Mouse (Mus musculus) natural killer cell, adult 2 months (primary cell): ENCODE results near the gene Gm11020.

ENCODE experiments used
- DNase-seq, 2 experiments: peaks; one replicate each; pipeline ENCODE4 v3.0.0; 2022; ENCODE audit warnings: low spot score in 2 of 2

Gene Gm11020

GRCm38 (mm10) chr8:104342426-104342825 lies 21.1 kb downstream of the Gm11020 start:
- no peak for DNase-seq

- DNase-seq: peak; percentile 69 to 77
Measured at GRCm38 (mm10) chr8:104343957-104344356, 22.6 kb downstream of the Gm11020 start.

GRCm38 (mm10) chr8:104344622-104345021 lies 23.3 kb downstream of the Gm11020 start:
- no peak for DNase-seq

GRCm38 (mm10) chr8:104346706-104347105 lies 25.3 kb downstream of the Gm11020 start:
- no peak for DNase-seq

- DNase-seq: no peak
Measured at GRCm38 (mm10) chr8:104348971-104349370, 27.6 kb downstream of the Gm11020 start.

GRCm38 (mm10) chr8:104350047-104350446 lies 28.7 kb downstream of the Gm11020 start:
- no peak for DNase-seq

- DNase-seq: no peak
Measured at GRCm38 (mm10) chr8:104353186-104353585, 31.8 kb downstream of the Gm11020 start.

- DNase-seq: no peak
Measured at GRCm38 (mm10) chr8:104354504-104354903, 33.1 kb downstream of the Gm11020 start.

GRCm38 (mm10) chr8:104358637-104359036 lies 37.3 kb downstream of the Gm11020 start:
- no peak for DNase-seq

GRCm38 (mm10) chr8:104359778-104360456 lies 38.5 kb downstream of the Gm11020 start:
- no peak for DNase-seq

- DNase-seq: no peak
Measured at GRCm38 (mm10) chr8:104365695-104366094, 44.3 kb downstream of the Gm11020 start.

- no peak for DNase-seq
Measured at GRCm38 (mm10) chr8:104367398-104367797, 46.0 kb downstream of the Gm11020 start.

- DNase-seq: no peak
Measured at GRCm38 (mm10) chr8:104369591-104369990, 48.2 kb downstream of the Gm11020 start.

GRCm38 (mm10) chr8:104370071-104370470 lies 48.7 kb downstream of the Gm11020 start:
- DNase-seq: no peak

GRCm38 (mm10) chr8:104371121-104371520 lies 49.8 kb downstream of the Gm11020 start:
- no peak for DNase-seq
